Comparison of ENCODE assay signal across 22 mouse cellular contexts in genomic region chr13:21846356-21846755, GRCm38 (mm10). TPM values are rescaled to one million over a fixed set of nuclear protein-coding genes. Genes with fewer than 3 reads are reported as not detected.
ATAC-seq lines count a peak whose summit lies in the region.
"Not testable (repeated sequence)": the region's sequence is repeated elsewhere in the genome, so short reads cannot be mapped to it uniquely, and the experiment has no call there.
"Had no signal": no experiment of that assay in that cellular context is flagged by ENCODE, and none has a peak within 500 bp of the region (broad histone marks: within the 10 kb centered on the region; RNA-seq: fewer than 3 reads in every experiment).

No protein-coding gene starts in this region.

- not testable (repeated sequence) for H3K36me3 ChIP-seq in liver, embryonic 12.5 days; liver, embryonic 16.5 days (ENCODE audit: control insufficient read depth, insufficient read depth)

- H3K9me3 ChIP-seq in liver, embryonic 12.5 days (replicated peaks); liver, embryonic 16.5 days (replicated peaks; ENCODE audit: control insufficient read depth, low read length): not testable (repeated sequence)

- not testable (repeated sequence) for H3K27ac ChIP-seq in liver, embryonic 12.5 days; liver, embryonic 16.5 days (ENCODE audit: low read length)

- not testable (repeated sequence) for H3K4me1 ChIP-seq in liver, embryonic 12.5 days; liver, embryonic 16.5 days (ENCODE audit: control insufficient read depth, low read depth, low read length)

- H3K27me3 ChIP-seq in liver, embryonic 12.5 days (replicated peaks); liver, embryonic 16.5 days (ENCODE audit: control insufficient read depth, insufficient read depth, low read depth, low read length): not testable (repeated sequence)

- not testable (repeated sequence) for H3K9ac ChIP-seq in liver, embryonic 12.5 days; liver, embryonic 16.5 days (ENCODE audit: low read depth, low read length)

- not testable (repeated sequence) for H3K4me2 ChIP-seq in liver, embryonic 12.5 days; liver, embryonic 16.5 days (ENCODE audit: low read depth, low read length)

- H3K4me3 ChIP-seq in liver, embryonic 12.5 days; liver, embryonic 16.5 days (ENCODE audit: low read depth, low read length): not testable (repeated sequence)

- peak; percentile 71 for ATAC-seq in activated CD4-positive, CD25-positive, alpha-beta regulatory T cell, adult 4 months
- ATAC-seq in erythroid progenitor cell, adult 5-6 weeks (replicated peaks; ENCODE audit: low FRiP score, poor library complexity, severe bottlenecking), result peak; percentile 70
- peak; percentile 89 to 91; a peak in 3 of 4 replicates for ATAC-seq in hematopoietic stem cell, adult 5-6 weeks (replicated peaks in 1 of 2; ENCODE audit: insufficient read depth in 1 of 2, low FRiP score in 2 of 2, low TSS enrichment in 1 of 2, low read depth in 1 of 2, poor library complexity in 2 of 2, severe bottlenecking in 2 of 2)
- peak; percentile 74 for ATAC-seq in liver, embryonic 12.5 days
- peak; percentile 64 for ATAC-seq in liver, embryonic 16.5 days (ENCODE audit: low read depth)
- ATAC-seq in megakaryocyte-erythroid progenitor cell, adult 5-6 weeks (replicated peaks; ENCODE audit: low FRiP score, low TSS enrichment, poor library complexity, severe bottlenecking), result peak; percentile 88

RNA-seq across cellular contexts. Expression of gene Hist1h2br, which starts 12.8 kb away (rescaled TPM):
- 1 to 10 TPM; 4.0 to 9.2 TPM for polyA plus RNA-seq in activated CD4-positive, CD25-positive, alpha-beta regulatory T cell, adult 4 months (2017; shearing (Covaris generic))
- 696 and 939 TPM in 2 replicates for total RNA-seq in erythroid progenitor cell, adult 5-6 weeks (2015; ENCODE audit: low replicate concordance)
- total RNA-seq in erythroid progenitor cell, adult 5-6 weeks (2017; ENCODE audit: low replicate concordance), result 393 and 1,610 TPM in 2 replicates
- total RNA-seq in hematopoietic stem cell, adult 5-6 weeks (2017), result 126 and 348 TPM in 2 replicates
- 25.4 and 26.3 TPM in 2 replicates for polyA plus RNA-seq in liver, embryonic 12.5 days (2016; fragmentation: Nextera tagmentation; extraction: Ambion mirVana)
- 24.7 and 33.6 TPM in 2 replicates for polyA plus RNA-seq in liver, embryonic 16.5 days (2015; fragmentation: Nextera tagmentation; extraction: Ambion mirVana)
- 372 and 874 TPM in 2 replicates for total RNA-seq in megakaryocyte-erythroid progenitor cell, adult 5-6 weeks (2014; fragmentation: Nextera tagmentation)
- 126 and 201 TPM in 2 replicates for total RNA-seq in megakaryocyte-erythroid progenitor cell, adult 5-6 weeks (2017)

RNA-seq across cellular contexts. Expression of gene Hist1h2ap, which starts 13.0 kb away (rescaled TPM):
- 100 to 1,000 TPM; 214 to 439 TPM for polyA plus RNA-seq in activated CD4-positive, CD25-positive, alpha-beta regulatory T cell, adult 4 months (2017; shearing (Covaris generic))
- 209 and 329 TPM in 2 replicates for total RNA-seq in erythroid progenitor cell, adult 5-6 weeks (2015; ENCODE audit: low replicate concordance)
- 6,300 and 16,342 TPM in 2 replicates for total RNA-seq in erythroid progenitor cell, adult 5-6 weeks (2017; ENCODE audit: low replicate concordance)
- 2,322 and 2,497 TPM in 2 replicates for total RNA-seq in hematopoietic stem cell, adult 5-6 weeks (2017)
- 5,867 and 6,049 TPM in 2 replicates for polyA plus RNA-seq in liver, embryonic 12.5 days (2016; fragmentation: Nextera tagmentation; extraction: Ambion mirVana)
- polyA plus RNA-seq in liver, embryonic 16.5 days (2015; fragmentation: Nextera tagmentation; extraction: Ambion mirVana), result 3,914 and 4,206 TPM in 2 replicates
- 177 TPM in 2 replicates for total RNA-seq in megakaryocyte-erythroid progenitor cell, adult 5-6 weeks (2014; fragmentation: Nextera tagmentation)
- 4,662 and 4,902 TPM in 2 replicates for total RNA-seq in megakaryocyte-erythroid progenitor cell, adult 5-6 weeks (2017)

RNA-seq across cellular contexts. Expression of gene Hist1h4n, which starts 14.4 kb away (rescaled TPM):
- polyA plus RNA-seq in activated CD4-positive, CD25-positive, alpha-beta regulatory T cell, adult 4 months (2017; shearing (Covaris generic)), result 10 to 100 TPM in 1 of 2 experiments, not detected in 1; 15.9 TPM
- 169 and 258 TPM in 2 replicates for total RNA-seq in erythroid progenitor cell, adult 5-6 weeks (2015; ENCODE audit: low replicate concordance)
- 2,740 and 4,790 TPM in 2 replicates for total RNA-seq in erythroid progenitor cell, adult 5-6 weeks (2017; ENCODE audit: low replicate concordance)
- total RNA-seq in hematopoietic stem cell, adult 5-6 weeks (2017), result 608 and 1,167 TPM in 2 replicates
- 20.8 and 25.3 TPM in 2 replicates for polyA plus RNA-seq in liver, embryonic 12.5 days (2016; fragmentation: Nextera tagmentation; extraction: Ambion mirVana)
- polyA plus RNA-seq in liver, embryonic 16.5 days (2015; fragmentation: Nextera tagmentation; extraction: Ambion mirVana), result 25.5 and 40.3 TPM in 2 replicates
- total RNA-seq in megakaryocyte-erythroid progenitor cell, adult 5-6 weeks (2014; fragmentation: Nextera tagmentation), result 49.1 and 171 TPM in 2 replicates
- 1,378 and 1,797 TPM in 2 replicates for total RNA-seq in megakaryocyte-erythroid progenitor cell, adult 5-6 weeks (2017)

RNA-seq across cellular contexts. Expression of gene Hist1h4m, which starts 34.8 kb away (rescaled TPM):
- polyA plus RNA-seq in activated CD4-positive, CD25-positive, alpha-beta regulatory T cell, adult 4 months (2017; shearing (Covaris generic)), result 1 to 10 TPM in 1 of 2 experiments, not detected in 1; 6.5 TPM
- total RNA-seq in erythroid progenitor cell, adult 5-6 weeks (2015; ENCODE audit: low replicate concordance), result 328 and 512 TPM in 2 replicates
- total RNA-seq in erythroid progenitor cell, adult 5-6 weeks (2017; ENCODE audit: low replicate concordance), result 4,244 and 7,239 TPM in 2 replicates
- total RNA-seq in hematopoietic stem cell, adult 5-6 weeks (2017), result 1,005 and 2,128 TPM in 2 replicates
- polyA plus RNA-seq in liver, embryonic 12.5 days (2016; fragmentation: Nextera tagmentation; extraction: Ambion mirVana), result not detected in 2 replicates
- polyA plus RNA-seq in liver, embryonic 16.5 days (2015; fragmentation: Nextera tagmentation; extraction: Ambion mirVana), result not detected in 2 replicates
- 256 and 298 TPM in 2 replicates for total RNA-seq in megakaryocyte-erythroid progenitor cell, adult 5-6 weeks (2014; fragmentation: Nextera tagmentation)
- 1,434 and 2,567 TPM in 2 replicates for total RNA-seq in megakaryocyte-erythroid progenitor cell, adult 5-6 weeks (2017)
- polyA plus RNA-seq: brain, embryonic 14.5 days; embryonic facial prominence, embryonic 11.5 days; embryonic facial prominence, embryonic 14.5 days; forebrain, embryonic 12.5 days; forebrain, embryonic 15.5 days; gonadal fat pad, adult 2 months; heart, adult 2 months; heart, embryonic 10.5 days; heart, embryonic 13.5 days; heart, postnatal 0 days; hindbrain, embryonic 10.5 days; hindbrain, embryonic 13.5 days; hindbrain, embryonic 16.5 days; intestine, embryonic 16.5 days had no signal

RNA-seq across cellular contexts. Expression of gene Hist1h2ao, which starts 36.1 kb away (rescaled TPM):
- 1 to 10 TPM in 1 of 2 experiments, not detected in 1; 2.4 TPM for polyA plus RNA-seq in activated CD4-positive, CD25-positive, alpha-beta regulatory T cell, adult 4 months (2017; shearing (Covaris generic))
- 587 and 743 TPM in 2 replicates for total RNA-seq in erythroid progenitor cell, adult 5-6 weeks (2015; ENCODE audit: low replicate concordance)
- total RNA-seq in erythroid progenitor cell, adult 5-6 weeks (2017; ENCODE audit: low replicate concordance), result 2,181 TPM in 1 of 2 replicates, not detected in the other
- total RNA-seq in hematopoietic stem cell, adult 5-6 weeks (2017), result not detected in 2 replicates
- not detected in 2 replicates for polyA plus RNA-seq in liver, embryonic 12.5 days (2016; fragmentation: Nextera tagmentation; extraction: Ambion mirVana)
- 2.1 TPM in 1 of 2 replicates, not detected in the other for polyA plus RNA-seq in liver, embryonic 16.5 days (2015; fragmentation: Nextera tagmentation; extraction: Ambion mirVana)
- not detected in 2 replicates for total RNA-seq in megakaryocyte-erythroid progenitor cell, adult 5-6 weeks (2014; fragmentation: Nextera tagmentation)
- not detected in 2 replicates for total RNA-seq in megakaryocyte-erythroid progenitor cell, adult 5-6 weeks (2017)
- total RNA-seq: heart, postnatal 25 days; MEL had no signal
- polyA plus RNA-seq: brain, embryonic 14.5 days; embryonic facial prominence, embryonic 14.5 days; forebrain, embryonic 12.5 days; gonadal fat pad, adult 2 months; heart, adult 2 months; heart, embryonic 10.5 days; heart, embryonic 13.5 days; heart, postnatal 0 days; hindbrain, embryonic 13.5 days; hindbrain, embryonic 16.5 days; intestine, embryonic 16.5 days had no signal
